Mouse (Mus musculus): ENCODE measurements around the gene Myoz2. TPM values are rescaled to one million over a fixed set of nuclear protein-coding genes. Genes with fewer than 3 reads are reported as not detected.

Gene Myoz2
- 1,000 to 10,000 TPM; 1,201 to 1,221 TPM for total RNA-seq (2021)

DNA sequence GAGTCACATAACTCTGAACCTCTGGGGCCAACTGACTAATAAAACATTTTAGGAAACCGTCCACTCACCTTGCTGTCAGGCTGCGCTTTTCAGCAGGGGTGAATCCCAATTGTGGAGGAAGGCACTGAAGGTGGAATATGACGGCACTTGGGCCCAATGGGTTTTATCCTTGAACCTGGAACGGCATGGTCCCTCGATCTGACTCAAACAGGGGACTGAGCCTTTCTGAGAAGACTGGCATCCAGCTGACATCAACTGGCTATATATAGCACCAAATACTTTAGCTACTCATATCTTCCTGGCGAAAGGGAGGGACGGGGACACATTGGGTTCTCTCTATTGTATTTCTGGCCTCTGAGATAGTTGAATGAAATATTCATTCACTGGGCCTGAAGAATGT lies at the start of gene Myoz2:
Gene Myoz2 (minus strand): TSS at position 264 of the 400 bp plus-strand sequence.
- peak; percentile 62 to 78 for DNase-seq
- intact Hi-C loops (cut with DNase I) = no loop called here

DNA sequence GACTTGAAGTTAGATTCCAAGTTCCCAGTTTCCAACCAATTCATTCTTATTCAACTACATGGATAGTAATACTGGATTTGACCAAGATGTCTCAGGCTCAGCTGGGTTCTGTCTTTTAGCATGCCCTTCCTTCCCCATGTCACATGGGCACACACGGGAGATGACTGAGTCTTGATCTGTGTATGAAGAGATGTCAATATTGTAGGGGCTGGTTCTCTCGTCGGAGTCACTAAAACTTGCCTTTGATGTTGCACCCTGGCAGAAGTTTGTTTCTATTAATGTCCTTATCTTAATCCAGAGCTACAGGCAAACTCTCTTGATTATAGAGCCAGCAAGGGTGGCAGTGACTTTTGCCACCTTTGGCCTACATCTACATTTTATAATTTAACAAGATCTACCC lies 46.9 kb upstream of the Myoz2 start:
- peak; percentile 39 to 44 for DNase-seq
- intact Hi-C loops (cut with DNase I) = no loop called here

DNA sequence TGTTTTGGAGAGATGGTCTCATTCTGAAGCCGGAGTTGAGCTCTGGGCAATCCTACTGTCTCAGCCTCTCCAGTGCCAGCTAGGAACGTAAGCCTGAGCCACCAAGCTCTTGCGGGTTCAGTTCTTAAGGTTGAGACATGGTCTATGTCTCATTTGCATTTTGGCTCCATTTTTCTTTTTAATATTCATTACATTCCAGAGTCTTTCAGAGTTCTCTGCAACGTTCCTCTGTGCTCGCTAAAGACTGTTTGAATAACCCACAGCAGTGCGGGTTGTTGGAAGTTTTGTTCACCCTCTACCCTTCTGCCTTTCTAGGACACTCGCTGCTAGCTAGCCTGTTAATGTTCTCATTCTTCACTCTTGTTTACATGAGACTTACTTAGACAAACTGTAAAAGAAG lies 46.1 kb upstream of the Myoz2 start:
- intact Hi-C loops (cut with DNase I) = no loop called here
- DNase-seq = no peak

DNA sequence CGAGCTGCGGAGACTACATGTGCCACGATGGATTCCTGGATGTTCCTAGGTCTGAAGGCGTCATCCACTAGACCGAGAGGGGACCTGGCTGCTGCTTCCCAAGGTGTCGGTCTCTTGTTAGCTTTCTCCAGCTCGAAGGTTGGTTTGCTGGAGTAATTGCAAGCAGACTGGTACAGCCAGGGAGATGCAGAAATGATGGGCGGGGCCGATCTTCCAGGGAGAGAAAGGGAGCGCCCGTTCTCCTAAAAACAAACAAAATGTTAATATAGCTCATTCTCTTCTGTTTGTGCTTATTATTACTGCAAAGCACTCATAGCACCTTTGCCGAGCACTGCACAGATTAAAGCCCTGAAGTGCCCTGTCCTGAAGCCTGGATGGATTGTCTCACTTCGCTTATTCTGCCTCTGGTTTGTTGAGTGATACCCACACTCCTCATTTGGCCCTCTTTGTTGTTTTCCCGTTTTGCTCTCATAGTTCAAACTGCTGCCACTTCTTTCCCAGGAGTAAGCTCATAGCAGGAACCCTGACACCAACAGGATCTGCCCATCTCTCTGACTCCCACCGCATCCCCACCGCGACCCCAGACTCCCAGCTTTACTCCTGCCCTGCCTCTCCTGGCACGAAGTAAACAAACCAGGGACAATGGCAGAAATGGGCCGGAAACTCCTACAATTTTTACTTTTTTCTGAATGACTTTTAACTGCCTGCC lies 45.4 kb upstream of the Myoz2 start:
- no peak for DNase-seq
- intact Hi-C loops (cut with DNase I) = no loop called here

DNA sequence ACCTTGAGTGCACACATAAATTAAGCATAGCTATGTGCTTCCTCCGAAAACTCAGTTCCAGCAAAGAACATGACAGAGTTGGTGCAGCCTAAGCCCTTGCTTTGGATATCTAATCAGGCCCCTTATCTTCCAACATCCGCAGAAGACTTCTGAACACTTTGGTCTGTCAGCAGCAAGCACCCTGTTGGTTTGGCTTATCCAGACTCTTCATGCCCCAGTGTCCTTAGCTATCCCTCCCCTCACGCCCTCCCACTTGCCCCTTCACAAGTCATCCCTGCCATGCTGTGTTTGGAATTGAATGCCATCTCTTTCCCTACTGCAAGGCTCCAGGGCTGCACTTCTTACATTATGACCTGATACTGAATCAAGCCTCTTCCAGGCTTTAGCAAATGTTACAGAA lies 40.9 kb upstream of the Myoz2 start:
- intact Hi-C loops (cut with DNase I) = no loop called here
- no peak for DNase-seq

DNA sequence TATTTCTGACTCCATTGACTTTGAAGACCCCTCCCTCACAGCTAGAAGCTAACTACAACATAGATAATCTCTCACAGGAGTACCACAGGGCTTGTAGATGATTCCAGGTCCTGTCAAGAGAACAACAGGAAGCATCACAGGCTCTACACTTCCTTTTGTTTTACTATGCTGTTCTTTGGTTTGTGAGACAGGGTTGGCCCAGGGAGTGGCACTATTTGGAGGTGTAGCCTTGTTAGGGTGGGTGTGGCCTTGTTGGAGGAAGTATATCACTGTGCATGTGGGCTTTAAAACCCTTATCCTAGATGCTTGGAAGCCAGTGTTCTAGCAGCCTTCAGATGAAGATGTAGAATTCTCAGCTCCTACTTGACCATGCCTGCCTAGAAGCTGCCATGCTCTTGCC lies 40.2 kb upstream of the Myoz2 start:
- no peak for DNase-seq
- intact Hi-C loops (cut with DNase I) = no loop called here

DNA sequence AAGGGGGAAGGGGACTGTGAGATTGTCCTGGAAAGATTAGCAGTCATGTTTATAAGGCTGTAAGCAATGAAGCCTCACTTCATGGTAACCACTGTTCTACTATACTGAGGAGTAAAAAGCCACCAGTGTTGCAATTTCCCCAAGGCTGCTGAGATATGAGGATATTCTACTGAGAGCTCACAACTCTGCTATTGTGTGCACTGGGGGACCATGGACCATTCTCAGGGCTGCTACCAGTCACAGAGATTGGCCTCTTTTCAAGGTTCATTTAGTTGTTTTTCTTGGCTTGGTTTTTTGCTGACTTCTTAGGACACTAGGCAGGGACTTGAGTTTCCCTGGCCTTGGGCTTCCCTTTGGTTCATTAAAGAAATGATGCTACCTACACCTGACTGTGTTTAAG lies 38.5 kb upstream of the Myoz2 start:
- DNase-seq = no peak
- intact Hi-C loops (cut with DNase I) = no loop called here

DNA sequence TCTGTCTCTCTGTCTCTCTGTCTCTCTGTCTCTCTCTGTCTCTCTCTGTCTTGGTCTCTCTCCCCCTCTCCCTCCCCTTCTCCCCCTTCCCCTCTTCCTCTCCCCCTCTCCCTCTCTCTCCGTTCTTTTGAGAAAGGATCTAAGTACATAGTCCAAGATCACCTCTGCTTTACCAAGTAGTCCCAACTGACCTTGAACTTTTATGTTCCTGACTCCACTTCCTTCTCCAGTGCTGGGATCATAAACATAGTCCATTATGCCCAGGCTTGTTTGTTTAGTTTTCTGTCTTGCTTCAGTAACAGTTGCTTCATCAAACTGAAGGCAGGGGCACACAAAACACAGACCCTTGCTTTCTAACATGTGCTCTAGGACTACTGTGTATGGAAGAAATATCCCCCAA lies 37.7 kb upstream of the Myoz2 start:
- intact Hi-C loops (cut with DNase I) = no loop called here
- DNase-seq = no peak

DNA sequence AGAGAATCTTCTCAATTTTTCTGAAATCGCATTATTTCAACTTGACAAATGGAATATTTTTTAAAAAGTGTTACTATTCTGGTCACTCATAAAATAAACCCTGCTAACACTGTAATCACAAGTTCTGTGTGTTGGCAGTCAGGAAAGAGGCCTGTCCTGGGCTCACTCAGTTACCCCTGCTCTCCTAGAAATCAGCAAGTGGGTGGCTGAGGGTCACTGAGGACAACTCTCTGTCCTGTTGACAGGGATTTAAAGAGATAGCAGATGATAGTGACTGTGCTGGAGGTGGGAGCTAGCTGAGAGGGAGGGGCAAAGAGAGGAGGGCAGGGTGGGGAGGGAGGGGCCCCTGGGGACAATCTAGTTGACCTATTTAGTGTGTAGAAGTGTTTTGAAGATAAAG lies 36.2 kb upstream of the Myoz2 start:
- intact Hi-C loops (cut with DNase I) = no loop called here
- DNase-seq = peak; percentile 48 to 72

DNA sequence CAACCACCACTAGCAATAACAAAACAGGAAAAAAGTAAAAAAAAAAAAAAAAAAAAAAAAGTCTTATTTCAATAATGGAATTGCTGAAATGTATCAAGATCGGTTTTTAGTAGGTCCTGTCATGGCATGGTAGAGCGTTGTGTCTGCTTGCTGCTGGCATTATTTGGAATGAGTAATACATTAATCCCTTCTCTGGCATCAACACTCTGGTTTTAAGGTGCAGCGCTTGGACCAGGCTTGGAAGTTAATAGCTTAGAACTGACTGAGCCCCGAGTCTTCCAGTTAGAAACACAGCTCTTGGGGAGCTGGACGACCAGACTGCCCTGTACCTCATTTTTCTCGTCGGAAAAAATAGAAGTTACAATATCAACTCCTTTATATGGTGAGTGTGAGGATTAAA lies 32.0 kb upstream of the Myoz2 start:
- intact Hi-C loops (cut with DNase I) = loop anchor here (2.0 kb wide), 1 partner anchor 26 kb away; no protein-coding TSS in a partner anchor
- DNase-seq = no peak

DNA sequence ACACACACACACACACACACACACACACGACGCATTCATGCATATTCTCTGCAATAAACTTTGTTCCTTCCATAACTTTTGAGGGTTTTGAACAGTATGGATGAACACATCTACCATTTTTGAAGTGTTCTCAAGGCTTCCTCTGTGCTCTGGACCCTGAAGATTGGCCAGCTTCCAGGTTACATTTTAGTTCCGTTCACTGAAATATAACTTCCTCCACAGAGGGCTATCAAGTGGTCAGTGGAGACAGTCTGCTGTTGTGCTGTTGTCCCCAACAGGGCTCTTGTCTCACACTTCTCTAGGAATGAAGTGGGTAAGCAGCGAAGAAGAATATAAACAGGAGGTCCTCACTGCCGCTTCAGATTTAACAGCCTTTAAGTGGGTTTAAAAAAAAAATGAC lies 30.7 kb upstream of the Myoz2 start:
- DNase-seq = no peak
- intact Hi-C loops (cut with DNase I) = no loop called here

DNA sequence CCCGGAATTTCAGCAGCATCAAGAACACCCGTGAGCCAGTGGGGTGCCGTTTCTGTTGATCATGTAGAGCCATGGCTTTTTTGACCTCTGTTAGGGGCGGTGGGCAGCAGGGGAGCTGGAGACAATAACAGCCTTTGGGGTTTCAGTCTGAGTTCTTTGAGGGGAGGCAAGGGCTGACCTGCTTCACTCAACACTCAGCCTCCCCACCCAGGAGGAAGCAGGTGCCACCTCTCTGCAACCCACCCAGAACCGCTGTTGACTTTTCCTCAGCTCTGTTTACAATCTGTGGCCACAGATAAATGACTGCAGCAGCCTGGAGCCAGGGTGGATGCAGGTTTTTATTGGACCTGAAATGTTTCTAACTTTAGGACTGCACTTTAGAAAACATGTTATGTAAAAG lies 29.4 kb upstream of the Myoz2 start:
- DNase-seq = no peak
- intact Hi-C loops (cut with DNase I) = no loop called here

DNA sequence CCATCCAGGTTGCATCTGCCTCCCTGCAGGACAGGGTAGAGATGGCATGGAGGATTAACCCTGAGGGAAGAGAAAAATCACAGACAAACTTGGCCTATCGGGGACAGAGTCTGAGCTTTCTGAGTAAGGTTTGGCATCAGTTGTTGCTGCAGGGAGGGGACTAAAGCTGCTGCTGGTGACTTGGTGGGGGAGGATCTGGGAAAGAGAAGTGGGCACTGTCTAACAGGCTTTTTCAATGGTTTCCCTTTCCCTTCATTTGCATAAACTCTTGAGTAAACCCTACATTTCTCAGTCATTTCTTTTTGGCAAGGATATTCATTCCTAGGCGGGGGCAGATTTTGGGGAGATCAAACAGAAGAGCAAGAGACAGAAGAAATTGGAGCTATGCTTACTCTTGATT lies 27.1 kb upstream of the Myoz2 start:
- intact Hi-C loops (cut with DNase I) = no loop called here
- DNase-seq = no peak

DNA sequence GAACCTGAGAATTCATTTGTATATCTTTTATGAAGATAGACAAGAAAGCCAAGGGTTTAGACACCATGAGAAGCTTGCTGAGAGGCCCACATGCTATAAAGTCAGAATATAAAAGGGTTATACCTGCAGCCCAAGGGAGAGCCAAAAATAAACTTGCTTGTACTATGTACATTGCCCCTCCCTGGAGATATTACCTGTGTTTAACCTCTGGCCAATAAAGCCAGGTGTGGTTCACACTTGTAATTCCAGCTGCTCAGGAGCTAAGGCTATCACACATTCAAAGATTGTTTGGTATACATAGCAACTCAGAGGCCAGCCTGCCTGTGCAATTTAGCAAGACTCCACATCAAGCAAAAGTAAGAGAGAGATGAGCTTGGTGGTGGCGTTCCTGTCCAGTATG lies 24.0 kb upstream of the Myoz2 start:
- intact Hi-C loops (cut with DNase I) = no loop called here
- DNase-seq = no peak

DNA sequence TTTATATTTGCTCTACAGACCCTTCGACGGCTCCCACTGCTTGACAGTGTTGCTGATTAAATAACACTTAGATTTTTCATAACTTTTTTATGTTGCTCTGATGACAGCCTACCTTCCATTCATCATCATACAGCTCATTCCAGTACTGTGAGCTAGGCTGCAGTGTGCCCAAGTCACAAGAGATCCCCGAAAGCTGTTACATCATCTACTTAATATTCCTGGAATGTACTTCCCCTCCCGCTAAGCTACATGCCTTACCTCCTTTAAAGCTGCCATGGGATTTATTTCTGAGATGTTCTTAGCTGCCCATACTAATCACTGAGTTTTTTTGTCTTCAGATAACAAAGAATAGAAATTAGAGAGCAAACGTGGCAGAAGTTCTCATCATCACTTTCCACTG lies 19.4 kb upstream of the Myoz2 start:
- no peak for DNase-seq
- intact Hi-C loops (cut with DNase I) = no loop called here

DNA sequence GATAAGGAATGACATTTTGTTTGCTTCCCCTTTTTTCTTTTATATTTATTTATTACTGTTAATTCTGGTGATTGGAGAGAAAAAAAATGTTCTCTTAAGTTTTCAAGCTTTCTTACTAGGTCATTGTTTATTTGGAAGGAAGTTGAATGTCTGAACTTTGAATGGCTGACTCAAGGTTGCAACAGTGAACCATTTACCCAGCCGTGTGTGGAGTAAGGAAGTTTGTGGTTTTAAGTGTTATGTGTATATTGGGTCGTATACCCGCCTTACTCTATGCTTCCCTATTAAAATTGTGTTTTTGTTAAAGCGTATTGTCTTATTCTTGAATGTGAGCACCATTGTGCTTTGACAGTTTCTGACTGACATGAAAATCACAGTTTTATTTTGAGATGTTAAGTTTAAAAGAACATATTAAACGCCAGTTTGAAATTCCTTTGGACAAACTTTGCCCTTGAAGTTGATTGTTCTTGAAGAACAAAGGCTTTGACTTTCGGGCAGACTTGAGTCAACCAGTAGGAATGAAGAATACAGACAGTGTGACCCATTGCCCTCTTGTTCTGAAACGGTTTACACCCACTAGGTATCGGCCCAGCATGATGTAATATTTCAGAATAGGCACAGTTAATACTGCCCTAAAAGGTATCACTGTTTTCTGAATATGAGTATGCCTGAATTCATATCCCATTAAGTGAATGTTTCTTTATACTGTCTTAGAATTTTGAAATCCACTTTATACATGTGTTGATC lies 18.6 kb upstream of the Myoz2 start:
- intact Hi-C loops (cut with DNase I) = no loop called here

DNA sequence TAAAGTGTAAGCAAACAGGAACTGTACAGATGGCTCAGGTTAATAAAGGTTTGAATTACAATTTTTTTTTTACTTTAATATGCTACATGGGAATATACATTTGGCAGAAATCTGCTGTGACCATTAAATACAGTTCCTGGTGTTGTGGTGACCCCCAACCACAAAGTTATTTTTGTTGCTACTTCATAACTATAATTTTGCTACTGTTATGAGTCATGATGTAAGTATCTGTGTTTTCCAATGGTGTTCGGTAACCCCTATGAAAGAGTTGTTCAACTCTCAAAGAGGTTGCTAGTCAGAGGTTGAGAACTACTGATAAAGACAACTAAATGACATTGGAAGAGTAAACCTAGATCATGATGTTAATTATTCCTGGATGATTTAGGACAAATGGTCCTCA lies 7.5 kb upstream of the Myoz2 start:
- intact Hi-C loops (cut with DNase I) = no loop called here
- DNase-seq = no peak

More for the DNA sequence above, 18.6 kb upstream of the Myoz2 start:
- no peak for DNase-seq

DNA sequence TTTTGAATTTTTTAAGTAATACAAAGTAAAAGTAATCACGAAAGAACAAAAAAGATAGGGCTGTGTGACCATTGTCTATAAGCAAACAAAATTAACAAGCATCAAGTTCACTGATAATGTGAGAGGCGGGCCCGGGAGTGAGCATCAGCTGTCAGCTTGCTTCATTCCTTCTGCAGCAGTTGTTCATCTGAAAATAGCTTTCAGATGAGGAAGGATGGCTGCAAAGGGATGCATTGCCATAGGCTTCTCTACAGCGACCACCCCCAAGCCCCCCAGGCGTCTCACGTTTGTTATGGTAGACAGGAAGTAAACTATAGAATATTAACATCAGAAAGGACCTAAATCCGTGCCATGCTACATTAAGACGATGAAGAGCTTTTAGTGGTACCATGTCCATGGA lies 1.0 kb downstream of the Myoz2 start:
- intact Hi-C loops (cut with DNase I) = loop anchor here (1.0 kb wide), 1 partner anchor 58 kb away; no protein-coding TSS in a partner anchor
- peak in 1 of 2 experiments; percentile 47 for DNase-seq

DNA sequence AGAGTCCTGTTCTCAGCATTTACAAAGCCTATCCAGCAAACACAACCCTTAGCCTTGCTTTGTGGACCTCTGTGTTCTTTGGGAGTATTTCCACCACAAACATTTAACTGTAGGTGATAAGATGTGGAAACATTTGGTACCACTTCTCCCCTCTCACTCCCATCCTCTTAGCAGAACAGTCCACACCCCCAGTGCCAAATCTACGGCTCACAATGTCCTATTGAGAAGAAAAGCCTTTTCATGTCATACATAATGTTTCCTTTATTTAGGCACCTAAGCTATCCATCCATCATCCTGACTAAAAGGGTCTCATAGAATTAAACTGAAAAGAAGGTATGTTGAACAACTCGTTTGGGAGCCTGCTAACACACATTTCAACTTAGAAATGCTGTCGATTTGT lies 9.2 kb downstream of the Myoz2 start:
- intact Hi-C loops (cut with DNase I) = loop anchor here (5.0 kb wide), 1 partner anchor 77 kb away; no protein-coding TSS in a partner anchor
- no peak for DNase-seq

DNA sequence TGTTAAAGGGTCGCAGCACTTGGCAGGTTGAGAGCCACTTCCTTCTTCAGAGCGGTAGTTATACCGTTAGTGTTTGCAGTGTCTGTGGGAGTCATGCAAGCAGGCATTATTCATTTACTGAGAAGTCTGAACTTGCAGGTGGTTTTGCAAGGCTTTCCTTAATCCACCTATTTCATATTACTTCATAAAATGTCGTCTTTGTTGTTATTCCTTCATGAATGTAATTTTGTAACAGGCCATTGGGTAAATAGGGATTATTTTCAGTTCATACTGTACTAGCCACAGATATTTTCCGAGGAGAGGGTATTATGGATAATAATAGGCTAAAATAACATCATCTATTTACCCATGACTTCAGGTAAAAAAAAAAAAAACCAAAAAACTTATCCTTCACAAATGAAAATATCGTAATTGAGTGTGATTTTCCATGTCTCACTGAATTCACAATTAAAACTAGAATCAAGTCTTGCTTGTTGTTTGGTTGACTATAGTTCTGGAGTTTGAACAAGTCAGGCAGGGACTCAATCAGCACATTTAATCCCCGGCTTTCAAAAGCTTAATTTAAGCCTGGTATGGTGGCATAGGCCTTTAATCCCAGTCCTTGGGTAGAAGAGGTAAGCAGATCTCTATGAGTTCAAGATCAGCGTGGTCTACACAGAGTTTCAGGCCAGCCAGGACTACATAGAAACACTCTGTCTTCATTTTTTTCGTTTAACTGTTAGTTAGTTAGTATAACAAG lies 10.2 kb downstream of the Myoz2 start:
- DNase-seq = no peak
- intact Hi-C loops (cut with DNase I) = loop anchor here (5.0 kb wide), 1 partner anchor 78 kb away; no protein-coding TSS in a partner anchor

DNA sequence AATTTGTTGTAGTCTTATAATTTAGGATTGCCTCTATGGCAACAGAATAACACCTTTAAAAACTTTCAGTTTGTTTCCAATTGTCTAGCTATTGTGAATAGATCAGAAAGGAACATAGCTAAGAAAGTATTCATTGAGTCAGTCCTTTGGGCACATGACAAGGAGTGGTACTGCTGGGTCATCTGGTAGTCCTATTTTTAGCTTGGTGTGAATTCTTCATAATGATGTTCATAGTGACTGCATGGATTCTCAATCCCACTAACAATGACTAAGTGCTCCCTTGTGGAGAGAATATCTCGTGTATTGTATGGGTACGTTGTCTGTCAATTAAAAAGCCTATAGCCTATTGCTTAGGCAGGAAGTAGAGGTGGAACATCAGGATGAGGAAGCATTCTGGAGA lies 16.0 kb downstream of the Myoz2 start:
- intact Hi-C loops (cut with DNase I) = no loop called here
- no peak for DNase-seq

DNA sequence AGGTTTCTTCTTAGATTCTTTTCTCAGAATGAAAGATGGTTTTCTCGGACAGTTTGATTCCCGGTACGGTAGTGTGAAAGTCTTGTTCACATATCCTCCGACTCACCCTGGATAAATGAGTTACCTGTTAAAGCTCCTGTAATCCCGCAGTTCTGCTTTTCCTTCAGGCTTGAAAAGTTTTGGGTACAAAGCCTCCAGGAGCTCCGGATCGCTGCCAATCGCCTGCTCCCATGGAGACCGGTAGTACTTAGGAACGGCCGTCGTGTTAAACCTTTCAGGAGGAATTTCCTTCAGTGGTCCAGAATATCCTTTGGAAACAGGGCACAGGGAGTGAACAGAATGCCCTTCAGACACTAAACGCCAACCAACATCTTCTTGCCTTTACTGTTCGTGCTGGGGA lies 21.3 kb downstream of the Myoz2 start:
- intact Hi-C loops (cut with DNase I) = no loop called here
- DNase-seq = no peak

Measured in heart, postnatal 10 days (tissue).